Mouse (Mus musculus) frontal cortex, postnatal 36 days (tissue): ENCODE data around the gene Ccdc188.

Source experiments
- DNase-seq, 2 experiments: peaks; one replicate each; pipeline ENCODE4 v3.0.0; 2022; ENCODE audit warnings: low spot score in 2 of 2

Ccdc188 gene

DNA sequence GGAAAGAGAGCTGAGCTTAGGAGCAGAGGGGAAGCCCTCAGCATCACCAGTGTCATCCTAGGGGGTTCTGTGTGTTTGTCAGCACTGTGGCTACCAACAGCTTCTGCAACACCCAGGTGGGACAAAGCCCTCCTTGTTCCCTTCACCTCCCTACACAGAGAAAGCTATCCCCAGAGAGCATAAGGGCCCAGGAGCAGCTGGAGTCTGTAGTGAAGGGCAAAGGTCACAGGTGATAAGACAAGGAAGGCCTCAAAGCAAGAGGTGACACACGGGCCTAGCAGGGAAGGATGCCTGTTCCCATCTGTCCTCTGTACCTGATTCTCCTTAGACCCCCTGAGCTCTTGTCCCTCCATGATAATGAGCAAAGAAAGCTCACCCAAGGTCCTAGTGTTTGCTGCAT lies 16.1 kb upstream of the Ccdc188 start:
- DNase-seq, result no peak

DNA sequence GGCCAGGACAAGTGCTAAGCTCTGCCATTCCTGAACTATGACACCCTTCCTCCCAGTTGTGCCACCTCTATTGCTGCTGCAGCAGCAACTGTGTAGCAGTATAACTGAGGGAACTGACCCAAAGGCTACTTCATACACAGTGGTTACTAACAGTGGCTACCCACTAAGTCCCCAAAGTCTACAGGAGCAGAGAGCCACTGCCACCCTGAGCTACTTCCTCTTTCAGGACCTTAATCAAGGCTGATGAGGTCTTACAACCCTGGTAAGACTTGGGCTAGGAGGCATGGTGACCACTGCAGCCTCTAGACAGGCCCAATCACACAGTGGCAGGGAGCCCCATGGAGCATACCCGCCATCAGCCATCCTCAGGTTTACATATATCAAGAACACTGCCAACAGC lies 15.6 kb upstream of the Ccdc188 start:
- DNase-seq, result no peak

DNA sequence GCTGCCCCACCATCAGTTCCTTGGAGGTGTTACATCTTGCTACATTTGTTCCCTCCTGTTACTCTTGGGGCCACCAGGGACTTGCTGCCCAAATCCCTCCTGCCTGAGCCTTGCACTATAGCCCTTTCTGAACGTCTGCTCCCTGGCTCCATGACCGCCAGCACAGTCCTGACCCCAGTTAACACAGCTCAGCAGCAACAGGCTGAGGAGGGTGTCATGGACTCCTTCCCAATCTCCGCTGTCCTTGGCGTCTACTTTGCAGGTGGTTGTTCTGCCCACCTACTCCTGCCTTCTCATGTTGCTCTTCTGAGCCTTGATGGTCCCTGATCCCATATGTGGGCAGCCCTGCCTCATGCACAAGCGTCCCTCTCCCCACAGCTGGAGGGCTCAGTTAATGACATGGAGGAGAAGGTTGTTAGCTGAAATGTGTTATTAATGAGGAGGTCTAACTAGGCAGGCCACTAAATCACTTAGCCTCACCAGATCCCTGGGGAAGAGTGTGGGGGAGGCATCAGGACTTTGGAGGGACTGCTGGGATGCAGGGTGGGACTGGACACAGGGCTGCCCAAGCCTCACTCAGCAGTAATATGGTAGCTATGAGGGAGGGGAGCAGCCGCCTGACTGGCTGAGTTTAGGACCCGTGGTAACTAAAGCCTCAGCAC lies 14.1 kb upstream of the Ccdc188 start:
- no peak for DNase-seq

DNA sequence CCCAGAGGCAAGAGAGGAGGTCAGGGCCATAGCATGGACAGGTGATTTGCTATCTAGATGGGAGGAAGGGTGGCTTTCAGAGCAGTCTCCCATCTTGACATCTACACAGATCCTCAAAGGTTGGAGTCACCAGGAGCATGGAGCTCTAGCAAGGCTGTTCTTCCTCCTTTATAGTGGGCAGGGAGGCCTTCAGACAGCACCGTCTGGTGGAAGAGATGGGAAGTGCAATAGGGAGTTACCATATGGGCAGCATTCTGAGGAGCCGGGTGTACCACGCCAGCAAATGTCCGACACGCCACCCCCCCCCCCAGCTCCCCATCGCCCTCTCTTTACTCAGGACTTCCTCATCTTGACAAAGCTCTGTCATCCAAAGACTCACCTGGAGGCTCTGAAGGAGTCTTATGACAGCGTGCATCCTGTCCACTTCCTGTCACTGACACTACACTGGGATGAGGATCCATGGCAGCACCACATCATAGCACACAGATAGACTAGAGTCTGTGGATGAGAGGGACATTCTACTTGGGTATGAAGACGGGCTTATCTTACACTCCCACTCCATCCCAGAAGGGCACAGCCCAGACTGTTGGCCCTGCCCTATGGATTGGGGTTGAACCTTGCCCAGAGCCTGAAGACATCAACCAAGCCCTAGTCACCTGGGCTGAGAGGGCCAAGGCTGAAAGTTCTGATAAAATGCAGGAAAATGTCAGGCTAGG lies 6.8 kb upstream of the Ccdc188 start:
- peak; percentile 75 to 84 for DNase-seq

DNA sequence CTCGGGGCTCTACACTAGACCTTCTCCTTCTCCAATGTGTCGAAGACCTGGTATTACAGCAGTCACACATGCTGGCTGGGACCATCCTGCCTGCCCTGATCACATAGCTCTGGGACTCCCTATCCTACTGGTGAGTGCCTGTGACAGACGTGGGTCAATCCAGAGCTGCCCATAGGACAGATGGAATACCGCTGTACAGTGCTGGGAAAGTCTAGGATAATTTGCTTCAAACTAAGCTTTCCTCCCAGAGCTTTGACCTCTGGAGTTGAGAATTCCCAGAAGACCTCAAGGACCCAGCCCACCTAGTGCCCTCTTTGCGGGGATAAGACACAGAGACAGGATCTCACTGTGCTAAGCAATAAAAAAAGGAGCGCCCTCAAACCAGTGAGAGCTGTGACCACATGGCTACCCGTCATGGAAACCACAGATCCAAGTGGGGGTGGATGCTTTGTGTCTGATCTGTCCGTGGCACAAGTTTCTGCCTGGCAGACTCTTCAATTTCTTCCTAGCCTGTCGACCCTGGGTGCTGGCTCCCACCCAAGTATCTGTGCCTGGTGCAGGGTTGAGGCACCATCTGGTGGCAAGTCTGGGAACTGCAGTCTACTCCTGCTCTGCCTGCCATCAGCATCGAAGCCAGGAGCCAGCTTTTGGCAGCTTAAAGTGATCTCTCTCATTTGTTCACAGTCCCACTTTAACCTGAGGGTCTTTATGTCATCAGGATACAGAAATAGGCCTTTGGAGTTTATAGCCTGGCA lies 6.1 kb upstream of the Ccdc188 start:
- DNase-seq, result peak; percentile 95

DNA sequence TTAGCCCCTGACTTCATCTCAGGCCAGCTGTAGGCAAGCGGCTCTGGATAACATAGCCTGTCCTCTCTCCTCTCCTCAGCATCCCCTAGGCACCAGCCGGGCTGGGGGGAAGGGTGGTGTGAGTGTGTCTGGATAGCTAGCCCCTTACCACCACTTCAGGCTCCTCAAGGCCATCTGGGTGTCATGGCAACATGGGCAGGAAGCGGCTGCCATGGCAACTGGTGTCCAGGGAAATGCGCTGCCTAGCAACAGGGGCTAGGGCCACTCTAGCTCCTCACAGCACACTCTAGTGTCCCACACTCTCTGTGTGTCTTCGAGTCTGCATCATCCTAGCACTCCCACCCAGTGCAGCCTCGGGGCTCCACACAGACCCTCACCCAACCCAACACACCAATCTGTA lies 4.0 kb upstream of the Ccdc188 start:
- DNase-seq, result peak; percentile 65 to 80

DNA sequence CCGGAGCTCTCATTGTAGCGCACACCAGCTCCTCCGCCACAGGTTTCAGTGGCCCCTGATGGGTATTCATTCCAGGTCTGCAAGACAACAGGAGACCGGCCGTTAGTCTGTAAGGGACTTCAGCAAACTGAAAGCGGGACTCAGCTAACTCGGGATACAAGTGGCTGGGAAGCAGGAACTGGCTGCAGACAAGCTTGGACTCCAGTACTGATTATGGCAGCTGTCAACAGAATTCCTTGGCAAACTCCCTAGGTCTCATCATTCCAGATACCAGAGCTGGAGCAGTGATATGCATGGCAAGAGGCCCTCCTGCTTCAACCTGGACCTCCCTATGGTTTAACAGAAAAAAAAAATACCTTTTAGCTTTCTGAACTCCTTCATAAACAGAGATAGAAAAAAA lies 2.8 kb upstream of the Ccdc188 start:
- DNase-seq, result no peak

DNA sequence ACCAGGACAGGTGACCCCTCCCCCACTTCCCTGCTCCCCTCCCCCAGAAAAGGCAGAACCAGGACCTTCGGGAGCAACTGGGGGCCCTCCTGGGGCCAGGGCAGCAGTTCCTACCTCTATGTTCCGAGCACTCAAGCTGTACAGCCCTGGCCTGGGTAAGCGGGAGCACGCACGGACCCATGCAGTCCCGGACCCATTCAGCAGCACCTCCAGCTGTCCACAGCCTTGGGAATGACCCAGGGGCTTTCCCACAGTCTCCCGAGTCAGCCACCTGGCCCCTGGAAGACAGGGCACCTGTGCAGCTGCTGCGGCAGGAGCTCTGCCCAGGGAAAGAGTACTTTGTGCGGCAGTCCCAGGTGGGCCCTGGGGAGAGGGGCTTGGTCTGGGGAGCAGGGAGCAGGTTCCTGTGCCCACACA lies 909 bp downstream of the Ccdc188 start:
- DNase-seq, result no peak

DNA sequence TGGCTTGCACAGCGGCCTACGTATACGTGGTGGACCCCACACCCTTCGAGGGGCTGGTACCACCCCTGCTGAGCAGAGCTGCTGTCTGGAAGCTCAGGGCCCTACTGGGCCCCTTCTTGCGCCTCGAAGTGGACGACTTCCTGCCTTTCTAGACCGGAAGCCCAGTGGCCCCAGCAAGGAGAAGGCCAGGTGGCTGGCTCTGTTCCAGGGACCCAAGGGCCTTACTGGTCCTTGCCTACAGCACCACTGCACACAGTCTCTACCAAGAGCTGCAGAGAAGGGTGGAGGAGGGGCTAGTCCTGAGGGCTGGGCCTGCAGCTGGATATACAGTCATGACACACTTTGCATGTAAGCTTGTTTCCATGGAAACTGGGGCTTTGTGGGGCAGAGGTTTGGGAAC lies 2.3 kb downstream of the Ccdc188 start:
- no peak for DNase-seq

DNA sequence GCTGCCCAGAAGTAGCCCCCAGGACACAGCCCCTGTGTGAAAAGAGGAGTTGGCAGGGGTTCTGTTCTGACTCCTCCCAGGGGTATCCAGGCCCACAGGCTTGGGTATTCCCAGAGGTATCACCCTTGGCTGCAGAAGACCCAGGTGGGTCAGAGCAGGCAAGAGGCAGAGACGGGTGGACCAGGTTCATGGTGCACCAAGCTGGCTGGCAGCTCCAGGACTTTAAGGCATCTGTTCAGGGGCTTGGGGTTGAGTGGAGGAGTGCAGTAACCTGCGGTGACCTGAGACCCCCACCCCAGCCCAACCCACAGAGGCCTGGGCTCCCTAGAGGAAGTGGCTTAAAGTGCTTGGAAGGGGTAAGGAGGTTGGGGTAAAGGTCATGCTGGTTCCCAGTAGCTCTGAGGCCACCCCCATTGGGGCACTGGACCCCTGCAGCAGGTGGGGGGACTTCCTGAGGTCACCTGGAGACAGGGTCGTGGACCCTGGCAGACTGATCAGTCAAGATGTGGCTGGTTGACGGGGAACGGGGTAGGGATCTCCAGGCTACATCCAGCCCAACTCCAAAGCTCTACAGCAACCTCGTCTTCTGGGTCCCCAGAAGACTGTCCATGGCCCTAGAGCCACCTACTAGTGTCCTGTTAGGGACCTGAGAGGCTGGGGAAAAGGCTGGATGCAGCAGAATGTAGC lies 3.3 kb downstream of the Ccdc188 start:
- no peak for DNase-seq

DNA sequence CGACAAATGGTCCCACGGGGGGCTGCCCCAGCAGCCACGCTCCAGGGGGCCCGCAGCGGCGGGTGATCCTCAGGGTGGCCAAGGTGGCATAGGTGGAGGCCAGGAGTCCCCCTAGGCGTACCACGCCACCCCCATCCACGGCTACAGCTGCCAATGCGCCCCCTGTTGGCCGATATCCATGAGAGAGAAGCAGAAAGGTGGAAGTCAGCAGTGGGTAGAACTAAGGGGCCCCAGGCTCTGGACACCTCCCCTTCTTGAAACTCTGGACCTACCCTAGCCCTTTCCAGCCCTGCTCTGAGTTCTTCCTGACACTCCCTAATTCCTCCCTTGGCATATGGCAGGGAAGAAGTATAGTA lies 3.8 kb downstream of the Ccdc188 start:
- DNase-seq, result no peak

DNA sequence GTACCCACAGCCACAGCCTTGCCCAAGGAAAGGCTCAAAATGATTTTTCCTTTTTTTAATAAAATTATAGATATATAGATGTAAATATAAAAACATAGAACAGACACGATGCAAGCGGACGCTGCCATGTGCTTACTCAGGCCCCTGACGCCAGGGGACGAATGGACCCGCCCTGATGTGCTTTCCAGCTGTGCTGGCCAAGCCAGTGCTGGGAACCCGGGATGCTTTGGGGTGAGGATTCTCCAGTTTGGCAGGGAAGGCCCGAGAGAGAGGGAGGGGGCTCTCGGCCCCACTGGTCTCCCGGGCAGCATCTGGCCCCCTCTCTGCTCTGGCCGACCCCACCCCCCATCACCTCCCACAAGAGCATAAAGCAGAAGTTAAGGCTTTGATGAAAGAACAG lies 4.5 kb downstream of the Ccdc188 start:
- no peak for DNase-seq

DNA sequence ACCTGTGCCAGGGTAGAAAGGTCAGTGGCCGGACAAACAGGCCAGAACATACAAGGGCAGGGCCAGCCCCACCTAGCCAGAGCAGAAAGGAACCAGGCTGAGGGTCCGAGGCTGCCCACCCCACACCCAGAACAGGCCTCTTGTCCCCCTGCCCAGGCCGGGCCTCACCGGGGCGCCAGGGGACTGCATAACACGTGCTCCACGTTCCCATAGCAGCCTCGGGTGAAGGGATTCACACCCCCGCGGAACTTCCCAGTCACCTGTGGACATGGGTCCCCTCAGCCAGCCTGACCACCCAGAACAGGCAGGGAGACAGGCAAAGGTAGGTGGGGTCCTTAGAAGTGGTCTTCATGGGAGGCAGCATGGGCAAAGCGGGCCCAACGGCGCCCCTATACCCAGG lies 9.5 kb downstream of the Ccdc188 start:
- DNase-seq, result no peak

DNA sequence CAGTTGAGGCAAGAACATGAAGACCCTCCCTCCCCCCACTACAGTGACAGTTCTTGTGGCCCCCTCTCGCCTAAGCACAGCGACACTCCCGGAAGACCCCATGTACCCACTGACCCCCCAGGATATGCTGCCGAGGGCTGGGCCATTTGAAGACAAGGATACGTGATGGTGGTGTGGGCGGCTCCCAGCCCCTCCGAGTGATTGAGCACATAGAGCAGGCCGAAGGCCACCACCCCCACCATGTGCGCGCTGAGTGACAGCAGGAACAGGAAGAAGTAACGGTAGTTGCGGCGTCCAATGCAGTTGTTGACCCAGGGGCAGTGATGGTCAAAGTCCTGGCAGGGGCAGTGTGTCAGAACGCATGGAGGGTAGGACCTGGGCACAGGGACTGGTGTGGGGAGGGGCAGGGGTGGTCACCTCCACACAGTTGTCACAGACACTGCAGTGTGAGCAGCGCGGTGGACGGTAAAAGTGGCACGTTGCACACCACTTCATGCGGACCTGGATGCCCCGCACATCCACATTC lies 10.3 kb downstream of the Ccdc188 start:
- no peak for DNase-seq

DNA sequence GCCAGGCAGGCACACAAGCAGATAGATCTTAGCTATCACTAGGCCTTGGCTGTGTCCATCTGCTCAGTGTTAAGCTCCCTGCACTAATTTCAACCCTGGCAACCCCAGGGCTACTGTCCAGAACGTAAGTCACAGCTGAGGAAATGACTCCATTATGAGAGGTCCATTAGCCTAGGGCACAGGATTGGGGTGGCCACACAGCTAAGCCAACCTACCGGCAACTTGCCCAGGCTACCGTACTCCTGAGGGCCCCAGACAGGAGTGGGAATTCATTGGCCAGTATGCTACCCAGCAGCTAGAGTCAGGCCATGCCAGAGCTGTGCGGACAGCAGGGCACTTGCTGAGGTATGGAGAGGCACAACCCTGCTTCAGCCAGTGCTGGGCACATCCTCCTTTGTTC lies 11.2 kb downstream of the Ccdc188 start:
- DNase-seq, result no peak

DNA sequence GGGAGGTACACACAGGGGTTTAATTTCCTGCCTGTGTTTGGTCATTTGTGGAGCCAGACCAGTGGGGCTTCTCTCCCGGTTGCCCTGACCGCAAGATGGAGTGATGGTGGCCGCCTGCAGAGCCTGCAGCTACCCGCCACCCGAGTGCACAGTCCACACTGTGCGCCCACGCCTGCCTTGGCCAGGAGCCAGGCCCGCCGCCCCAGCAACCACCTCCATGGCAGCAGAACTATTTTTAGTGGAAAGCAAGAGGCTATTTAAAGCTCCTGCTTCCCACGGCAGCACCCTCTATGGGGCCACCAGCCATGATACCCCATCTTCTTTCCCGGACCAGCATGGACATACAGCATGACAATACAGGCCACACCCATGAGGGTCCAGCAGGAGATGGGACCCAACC lies 11.9 kb downstream of the Ccdc188 start:
- DNase-seq, result peak; percentile 89 to 95

DNA sequence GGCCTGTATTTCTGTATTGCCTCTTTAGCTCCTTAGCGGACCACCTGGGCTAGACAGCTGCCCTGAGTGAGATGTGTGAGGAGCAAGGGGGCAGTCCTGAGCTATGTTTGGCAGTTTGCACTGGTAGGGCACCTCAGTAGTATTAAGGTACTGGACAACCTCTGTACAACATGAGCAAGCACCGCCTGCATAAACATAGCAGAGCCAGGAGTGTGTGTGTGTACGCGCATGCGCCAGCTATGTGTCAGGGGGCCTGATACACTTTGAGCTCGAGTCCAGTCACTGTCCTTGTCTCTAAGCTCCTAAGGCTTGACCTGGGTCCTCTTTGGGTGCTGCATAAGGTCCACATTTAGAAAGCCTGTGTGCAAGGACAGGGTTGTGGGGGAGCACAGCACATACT lies 12.9 kb downstream of the Ccdc188 start:
- DNase-seq, result no peak

DNA sequence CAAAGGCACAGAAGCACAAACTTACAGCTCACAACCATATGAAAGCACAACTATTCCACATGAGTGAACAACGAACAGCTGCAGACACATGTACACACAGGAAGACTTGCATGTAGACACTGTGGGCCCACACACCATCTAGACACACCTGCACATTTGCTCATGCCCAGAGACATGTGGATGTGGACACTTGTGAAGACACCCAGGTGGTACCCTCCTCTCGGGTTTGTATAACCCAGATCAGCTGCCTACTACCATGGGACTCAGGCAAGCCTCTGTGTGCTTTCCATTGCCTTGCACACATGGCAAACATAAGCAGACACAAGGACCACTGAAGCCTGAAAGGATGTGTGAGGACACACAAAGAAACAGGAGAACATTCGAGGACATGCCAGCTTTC lies 13.4 kb downstream of the Ccdc188 start:
- no peak for DNase-seq

DNA sequence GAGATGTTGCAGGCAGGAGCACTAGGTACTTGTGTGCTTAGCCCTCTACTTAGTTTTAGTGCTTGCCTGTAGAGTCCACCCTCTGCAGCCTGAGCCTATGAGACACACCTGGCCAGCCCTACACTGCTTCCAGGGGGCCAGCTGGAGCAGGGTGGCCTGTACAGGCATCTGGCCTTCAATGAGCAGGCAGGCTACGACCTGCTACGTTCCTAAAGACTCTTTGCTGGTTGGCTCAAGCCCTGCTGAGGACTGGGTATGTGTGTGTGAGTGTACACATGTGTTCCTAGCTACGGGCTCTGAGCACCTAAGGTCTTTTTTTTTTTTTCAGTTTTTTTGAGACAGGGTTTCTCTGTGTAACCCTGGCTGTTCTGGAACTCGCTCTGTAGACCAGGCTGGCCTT lies 13.8 kb downstream of the Ccdc188 start:
- no peak for DNase-seq

DNA sequence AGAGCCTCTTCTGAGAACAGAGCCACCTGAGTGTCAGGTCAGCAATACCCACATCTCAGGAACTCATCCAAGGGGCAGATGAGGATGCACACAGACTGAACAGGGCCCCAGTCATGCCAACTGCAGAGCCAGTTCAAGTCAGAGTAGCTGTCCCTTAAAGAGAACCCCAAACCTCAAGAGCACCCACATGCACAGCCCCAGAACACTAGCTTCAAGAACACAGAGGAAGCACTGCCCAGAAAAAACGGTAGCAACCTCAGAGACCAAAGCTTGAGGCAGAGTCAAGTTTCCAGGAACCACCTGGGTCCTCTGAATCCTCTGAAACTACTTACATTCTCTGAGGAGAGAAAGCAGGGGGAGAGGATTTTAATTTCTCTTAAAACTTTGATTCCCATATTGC lies 15.8 kb downstream of the Ccdc188 start:
- DNase-seq, result no peak

DNA sequence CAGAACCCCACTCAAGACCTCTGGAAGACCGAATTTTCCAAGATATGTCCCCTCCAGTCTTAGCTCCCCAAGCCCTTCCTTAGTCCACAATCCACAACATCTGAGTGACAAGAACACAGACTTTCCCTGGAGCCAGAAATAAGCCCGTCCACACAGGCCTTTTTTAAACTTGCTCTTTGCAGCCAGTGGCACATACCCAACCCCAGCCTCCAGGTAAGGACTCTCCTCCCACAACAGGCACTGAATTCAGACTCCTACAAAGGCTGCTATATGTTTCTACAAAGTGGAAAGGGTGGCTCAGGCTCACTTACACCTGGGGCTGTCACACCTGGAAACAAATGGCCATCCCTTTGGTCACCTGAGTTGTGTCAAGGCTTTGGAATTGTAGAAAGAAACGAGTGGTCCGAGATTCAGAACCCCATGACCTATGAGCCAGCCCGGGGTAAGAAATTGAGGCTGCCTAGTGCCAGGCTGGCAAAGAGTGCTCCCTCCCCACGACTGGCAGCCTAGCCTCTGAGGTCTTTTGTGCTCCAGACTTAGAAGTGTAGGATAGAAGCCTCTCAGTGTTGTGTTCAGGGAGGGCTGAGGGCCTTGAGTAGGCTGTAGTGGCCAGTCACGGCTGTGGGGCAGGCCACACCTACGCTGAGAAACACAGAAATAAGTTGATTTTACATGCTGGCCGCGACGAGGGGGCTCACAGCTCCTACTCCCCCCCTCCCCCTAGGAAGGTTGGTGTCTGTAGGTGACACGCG lies 16.4 kb downstream of the Ccdc188 start:
- no peak for DNase-seq
